Mouse (Mus musculus) bone marrow macrophage, adult 2 months (primary cell): ENCODE measurements around the gene C1qtnf1.

Experiments used
- CTCF ChIP-seq: IDR thresholded peaks from 2 replicates; pipeline ENCODE4 v1.5.1; 2012; ENCODE audit warnings: low read depth, mild to moderate bottlenecking, low read length, moderate library complexity
- POLR2A ChIP-seq: IDR thresholded peaks from 2 replicates; pipeline ENCODE4 v1.6.1; 2012; ENCODE audit warnings: mild to moderate bottlenecking, low read depth, low read length, borderline replicate concordance

DNA sequence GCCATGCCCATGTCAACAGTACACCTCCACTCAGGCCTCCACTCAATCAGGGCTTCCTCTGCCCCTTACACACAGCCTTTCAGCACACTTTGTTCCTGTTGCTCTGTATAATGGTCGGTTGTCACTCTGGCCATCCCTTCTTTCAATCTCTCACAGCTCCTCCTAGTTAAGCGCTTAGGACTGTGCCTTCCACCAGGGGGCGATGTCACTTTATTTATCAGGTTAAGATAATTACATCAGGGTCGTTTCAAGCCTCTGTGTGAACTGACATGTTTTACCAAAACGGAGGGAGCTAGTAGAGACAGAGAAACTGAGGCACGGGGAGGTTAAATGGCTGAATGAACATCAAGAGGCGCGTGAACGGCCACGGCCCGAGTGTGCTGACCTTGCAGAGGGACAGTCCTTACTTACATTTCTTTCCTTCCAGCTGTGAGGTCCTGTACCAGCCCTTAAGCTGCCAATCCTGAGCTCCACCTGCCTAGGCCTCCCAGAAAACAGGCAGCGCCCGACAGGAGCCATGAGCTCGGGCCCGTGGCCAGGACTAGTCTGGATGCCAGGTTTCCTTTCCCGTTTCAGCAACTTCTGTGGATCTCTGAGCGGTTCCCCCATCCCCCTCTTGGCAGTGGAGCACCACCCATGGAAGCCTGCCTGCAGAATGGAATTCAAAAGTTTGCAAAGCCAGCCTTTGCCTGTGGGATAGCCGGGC lies 4.6 kb upstream of the C1qtnf1 start:
- no peak for TF ChIP-seq POLR2A
- peak; percentile 71 for TF ChIP-seq CTCF
